22 mouse cellular contexts compared by ENCODE assay signal in the genomic region with DNA sequence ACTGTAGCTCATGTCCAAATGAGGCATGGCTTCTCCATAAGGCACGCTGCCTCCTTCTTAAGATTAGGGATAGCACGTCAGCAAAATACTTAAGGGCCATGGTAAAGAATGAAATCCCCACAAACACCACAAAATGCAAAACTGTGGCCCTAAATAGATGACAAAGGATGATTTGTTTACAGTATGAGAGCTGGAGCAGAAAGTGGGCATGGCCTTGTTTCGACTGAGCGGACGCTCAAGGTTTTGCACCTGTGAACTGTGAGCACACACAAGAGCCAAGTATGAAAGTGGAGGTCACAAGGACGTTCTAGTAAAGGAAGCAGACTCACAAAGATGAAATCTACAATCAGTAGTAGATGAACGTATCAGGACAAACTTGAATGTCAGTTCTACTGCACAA. TPM values are rescaled to one million over a fixed set of nuclear protein-coding genes. Genes with fewer than 3 reads are reported as not detected.
DNase-seq lines count a peak whose midpoint lies in the region; ATAC-seq and TF ChIP-seq lines count a peak whose summit lies in the region.
"Had no signal": no experiment of that assay in that cellular context is flagged by ENCODE, and none has a peak within 500 bp of the region (broad histone marks: within the 10 kb centered on the region; RNA-seq: fewer than 3 reads in every experiment).

No protein-coding gene starts in this region.

- WGBS in liver, adult 2 months, result 84% methylated on average over 7 of the region's 7 CpGs
- WGBS in liver, embryonic 11.5 days, result 84% methylated on average over 7 of the region's 7 CpGs

- no peak overlapping the region for H3K27ac ChIP-seq in liver, adult 2 months (replicated peaks; ENCODE audit: insufficient read depth, low read depth, low read length)
- no peak overlapping the region for H3K27ac ChIP-seq in liver, embryonic 11.5 days (ENCODE audit: low read depth, low read length)
- H3K27ac ChIP-seq in embryonic fibroblast, embryonic 13.5 days (ENCODE audit: insufficient read depth, low read length), result 0 out of 2 replicates have a peak overlapping the region, but pooled peaks have one; percentile 55
- H3K27ac ChIP-seq: forebrain, embryonic 15.5 days had no signal

- H3K79me2 ChIP-seq in liver, adult 2 months (ENCODE audit: control insufficient read depth, insufficient read depth, low read length), result no peaks in the 10 kb centered on the region

- H3K4me2 ChIP-seq in liver, embryonic 11.5 days, result no peak overlapping the region
- H3K4me2 ChIP-seq: embryonic facial prominence, embryonic 15.5 days; forebrain, embryonic 15.5 days; heart, embryonic 11.5 days had no signal

- intact Hi-C loops in heart, postnatal 10 days (cut with DNase I), result no loop called here

- no peaks in the 10 kb centered on the region for H3K9me3 ChIP-seq in liver, embryonic 11.5 days (ENCODE audit: control insufficient read depth, low read length)
- H3K9me3 ChIP-seq: embryonic facial prominence, embryonic 15.5 days; forebrain, embryonic 15.5 days had no signal

- ATAC-seq in liver, embryonic 11.5 days (replicated peaks; ENCODE audit: low FRiP score), result no peak
- ATAC-seq: activated CD4-positive, CD25-positive, alpha-beta regulatory T cell, adult 4 months; CD4-positive, CD25-positive, alpha-beta regulatory T cell, adult 4 months; forebrain, embryonic 15.5 days; inflammation-experienced regulatory T-cells, adult 6 months had no signal

- peak; percentile 35 for DNase-seq in liver, adult 2 months (ENCODE audit: extremely low read depth, low read depth, low spot score)
- no peak for DNase-seq in liver, embryonic 11.5 days (ENCODE audit: low spot score)
- peak; percentile 70 to 71 for DNase-seq in spleen, postnatal 36 days (ENCODE audit: low spot score in 2 of 2)
- no peak for DNase-seq in spleen, postnatal 14 days (ENCODE audit: low spot score in 2 of 2)
- peak; percentile 77 for DNase-seq in splenic B cell, adult 2 months (ENCODE audit: low read depth, low spot score)
- DNase-seq in MN1 (ENCODE audit: low spot score), result no peak
- DNase-seq in heart, postnatal 10 days, result no peak
- DNase-seq: adrenal gland, postnatal 14 days; cerebellum, adult 18-20 months; cerebellum, adult 9-11 months; cerebellum, postnatal 36 days; gastrocnemius, postnatal 36 days; heart, adult 18-20 months; heart, postnatal 36 days had no signal

- H3K4me3 ChIP-seq in liver, adult 2 months (ENCODE audit: insufficient read depth, low read depth, low read length), result no peak overlapping the region
- H3K4me3 ChIP-seq in liver, embryonic 11.5 days (ENCODE audit: low read depth, low read length), result no peak overlapping the region
- H3K4me3 ChIP-seq in embryonic fibroblast, embryonic 13.5 days (ENCODE audit: insufficient read depth, low read length), result no peak overlapping the region
- H3K4me3 ChIP-seq: embryonic facial prominence, embryonic 15.5 days; forebrain, embryonic 15.5 days had no signal

- peaks cover 2% of the 10 kb centered on the region; the same call in 1 of the 2 replicates for H3K4me1 ChIP-seq in liver, adult 2 months (ENCODE audit: control insufficient read depth, insufficient read depth, low read length)
- H3K4me1 ChIP-seq in liver, embryonic 11.5 days (replicated peaks; ENCODE audit: control insufficient read depth, insufficient read depth, low read length), result no peaks in the 10 kb centered on the region
- H3K4me1 ChIP-seq in embryonic fibroblast, embryonic 13.5 days (ENCODE audit: control insufficient read depth, insufficient read depth, low read length), result peaks cover 30% of the 10 kb centered on the region
- H3K4me1 ChIP-seq: forebrain, embryonic 15.5 days had no signal

- TF ChIP-seq CTCF in liver, adult 2 months (IDR thresholded peaks at IDR 0.05; ENCODE audit: low read depth, low read length), result no peak
- no peak for TF ChIP-seq CTCF in embryonic fibroblast, embryonic 13.5 days (IDR thresholded peaks at IDR 0.05; ENCODE audit: borderline replicate concordance, insufficient read depth, low read length)

- no peaks in the 10 kb centered on the region for H3K27me3 ChIP-seq in liver, adult 2 months (ENCODE audit: control insufficient read depth, insufficient read depth, low read length)
- H3K27me3 ChIP-seq in liver, embryonic 11.5 days (replicated peaks; ENCODE audit: control insufficient read depth, insufficient read depth, low read length), result no peaks in the 10 kb centered on the region
- H3K27me3 ChIP-seq in splenic B cell, adult 2 months (ENCODE audit: control insufficient read depth, insufficient read depth, low read length, poor library complexity, severe bottlenecking), result no peaks in the 10 kb centered on the region
- H3K27me3 ChIP-seq: embryonic facial prominence, embryonic 15.5 days; forebrain, embryonic 15.5 days; Patski had no signal

- H3K36me3 ChIP-seq in liver, adult 2 months (ENCODE audit: control insufficient read depth, insufficient read depth, low read length), result peaks cover 1% of the 10 kb centered on the region; the same call in 1 of the 2 replicates
- no peaks in the 10 kb centered on the region for H3K36me3 ChIP-seq in liver, embryonic 11.5 days (ENCODE audit: control insufficient read depth, insufficient read depth, low read length)
- no peaks in the 10 kb centered on the region for H3K36me3 ChIP-seq in splenic B cell, adult 2 months (ENCODE audit: control insufficient read depth, insufficient read depth, low read length, poor library complexity, severe bottlenecking)
- H3K36me3 ChIP-seq: embryonic facial prominence, embryonic 15.5 days; forebrain, embryonic 15.5 days had no signal

- no peak for TF ChIP-seq POLR2A in liver, adult 2 months (IDR thresholded peaks at IDR 0.05; ENCODE audit: extremely low read depth, insufficient read depth, low read length)
- TF ChIP-seq POLR2A in embryonic fibroblast, embryonic 13.5 days (IDR thresholded peaks at IDR 0.05; ENCODE audit: low read depth, low read length), result no peak

- H3K9ac ChIP-seq in liver, adult 2 months (ENCODE audit: low read depth, low read length), result no peak overlapping the region
- H3K9ac ChIP-seq in liver, embryonic 11.5 days (ENCODE audit: low read depth, low read length), result no peak overlapping the region
- H3K9ac ChIP-seq: embryonic facial prominence, embryonic 15.5 days; forebrain, embryonic 15.5 days had no signal

RNA-seq across cellular contexts. Expression of gene Tram2, which starts 38.9 kb away (rescaled TPM):
- 2.5 and 2.8 TPM in 2 replicates for total RNA-seq in liver, adult 2 months (2014; rRNA removed)
- polyA plus RNA-seq in liver, adult 2 months (2012; rRNA removed), result 4.1 and 4.3 TPM in 2 replicates
- polyA plus RNA-seq in liver, embryonic 11.5 days (2014; fragmentation: Nextera tagmentation; extraction: Ambion mirVana), result 3.9 and 4.0 TPM in 2 replicates
- polyA plus RNA-seq in embryonic fibroblast, embryonic 13.5 days (2011; ENCODE audit: insufficient read length, low read depth, missing spikeins), result 47.9 and 57.1 TPM in 2 replicates
- total RNA-seq in heart, postnatal 10 days (2021), result 10 to 100 TPM; 12.1 to 15.3 TPM

Comparison
In these comparisons a context has a peak if more than half of its experiments do, and no peak if none do; other contexts are left out.
1. DNase-seq: peak in liver, adult 2 months (single experiment), spleen, postnatal 36 days (2 of 2) and splenic B cell, adult 2 months (single experiment); none in liver, embryonic 11.5 days (single experiment), spleen, postnatal 14 days (0 of 2), MN1 (single experiment) and heart, postnatal 10 days (0 of 2).